Mouse (Mus musculus): Measurements from ENCODE around the gene Cyp1a2.

Cyp1a2 gene

DNA sequence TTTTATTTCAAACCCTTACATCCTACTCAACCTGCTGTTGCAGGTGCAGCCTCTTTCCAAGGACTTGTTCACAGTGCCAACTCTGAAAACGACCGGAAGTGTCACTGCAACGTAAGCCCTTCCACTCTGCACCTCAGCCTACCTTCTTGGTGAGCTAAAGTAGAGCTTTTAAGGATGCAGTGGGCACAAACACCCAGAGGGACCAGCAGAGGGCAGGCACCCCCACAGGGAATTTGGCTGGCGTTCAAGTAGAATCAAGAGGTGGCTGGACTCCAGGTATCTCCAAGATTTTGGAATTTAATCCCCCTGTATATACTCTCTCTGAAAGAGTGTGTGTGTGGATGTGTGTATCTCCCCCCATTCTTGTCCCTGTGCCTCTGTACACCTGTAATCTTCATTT, 25.7 kb downstream of the Cyp1a2 start:
- TF ChIP-seq GATA4 (IDR thresholded peaks at IDR 0.05; ENCODE audit: insufficient replicate concordance, low read length) = no peak

DNA sequence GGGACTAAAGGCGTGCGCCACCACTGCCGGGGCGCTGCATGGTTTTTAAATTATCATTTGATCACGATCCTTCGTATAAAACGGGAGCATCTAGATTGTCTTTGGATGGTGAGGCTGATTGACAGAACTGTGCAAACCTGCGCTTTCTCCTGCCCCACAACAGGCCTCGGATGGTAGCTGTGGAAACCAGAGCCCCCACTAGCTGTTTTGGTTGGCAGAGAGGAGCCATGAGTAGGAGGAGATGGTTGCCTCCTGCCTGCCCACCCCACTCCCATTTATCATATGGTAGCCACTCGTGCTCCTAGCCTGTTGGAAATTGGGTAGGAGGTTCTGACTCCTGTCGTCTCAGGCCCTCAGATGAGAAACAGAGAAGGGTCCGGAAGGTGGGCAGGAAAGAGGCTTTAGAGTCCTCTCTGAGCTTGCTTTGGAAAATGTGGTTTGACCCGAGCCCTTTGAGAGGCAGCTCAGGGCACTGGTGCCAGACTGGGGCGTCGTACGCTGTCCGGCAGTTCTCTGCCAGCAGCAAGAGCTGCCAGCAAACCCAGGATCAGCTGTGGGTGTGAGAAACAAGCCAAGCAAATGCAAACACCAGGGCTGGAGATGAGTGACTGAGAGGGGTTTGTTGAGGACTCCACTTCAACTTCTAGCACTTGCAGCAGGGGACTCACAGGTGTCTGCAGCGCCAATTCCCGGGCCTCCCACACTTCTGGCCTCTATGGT, 26.7 kb downstream of the Cyp1a2 start:
- TF ChIP-seq GATA4 (IDR thresholded peaks at IDR 0.05; ENCODE audit: insufficient replicate concordance, low read length) = no peak

DNA sequence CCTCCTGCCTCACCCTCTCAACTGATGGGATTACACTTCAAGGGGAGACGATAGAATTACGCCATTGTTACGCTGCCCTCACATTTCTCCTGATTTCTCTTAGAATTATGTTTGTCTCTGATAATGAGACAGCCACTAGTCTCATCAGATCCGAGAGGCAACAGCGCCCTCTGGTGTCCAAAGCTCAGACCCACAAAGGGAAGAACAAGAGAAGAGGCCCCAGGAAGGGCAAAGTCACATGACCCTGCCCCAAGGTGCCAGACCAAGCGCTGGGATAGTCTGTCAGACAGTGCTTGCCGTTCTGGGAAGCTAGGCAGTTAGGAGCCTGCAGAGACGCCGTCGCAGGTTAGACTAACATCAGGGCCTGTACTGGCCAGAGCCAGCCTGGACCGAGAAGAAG, 27.8 kb downstream of the Cyp1a2 start:
- no peak for TF ChIP-seq GATA4 (IDR thresholded peaks at IDR 0.05; ENCODE audit: insufficient replicate concordance, low read length)

DNA sequence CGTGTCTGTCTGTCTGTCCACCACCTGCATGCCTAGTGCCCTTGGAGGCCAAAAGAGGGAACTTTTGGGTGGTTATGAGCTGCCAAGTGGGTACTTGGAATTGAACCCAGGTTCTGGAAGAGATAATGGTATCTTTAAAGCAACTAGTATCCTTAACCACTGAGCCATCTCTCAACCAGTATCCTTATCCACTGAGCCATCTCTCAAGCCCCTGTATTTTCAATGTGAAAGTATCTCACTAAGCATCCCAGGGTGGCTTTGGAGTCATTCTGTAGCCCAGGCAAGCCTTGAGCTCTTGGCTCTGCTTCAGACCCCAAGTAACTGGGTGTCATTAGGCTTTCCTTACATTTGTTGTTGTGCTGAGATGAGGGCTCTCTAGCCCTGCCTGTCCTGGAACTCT, 28.5 kb downstream of the Cyp1a2 start:
- TF ChIP-seq GATA4 (IDR thresholded peaks at IDR 0.05; ENCODE audit: insufficient replicate concordance, low read length) = no peak

DNA sequence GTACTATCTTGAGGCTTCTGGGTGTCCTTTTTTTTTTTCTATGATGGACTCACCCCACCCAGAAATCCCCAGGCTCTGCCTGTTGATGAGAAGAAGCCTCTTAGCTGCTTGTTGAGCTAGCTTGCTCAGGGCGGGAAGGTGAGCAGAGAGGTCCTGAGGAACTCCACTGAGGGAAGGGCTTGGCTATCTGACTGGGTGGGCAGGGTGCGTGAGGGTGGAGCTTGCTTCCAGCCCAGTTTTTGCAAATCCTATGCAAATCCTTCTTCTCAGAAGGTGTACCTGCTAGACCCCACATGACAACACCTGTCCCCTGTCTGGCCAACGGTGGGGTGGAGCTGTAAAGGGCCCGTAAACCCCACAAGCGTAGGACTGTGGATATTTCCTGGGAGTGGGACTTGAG, 30.2 kb downstream of the Cyp1a2 start, which contains the start of gene Csk:
TSS of gene Csk (minus strand) at position 349 of the 400 bp plus-strand sequence.
- no peak for TF ChIP-seq GATA4 (IDR thresholded peaks at IDR 0.05; ENCODE audit: insufficient replicate concordance, low read length)

DNA sequence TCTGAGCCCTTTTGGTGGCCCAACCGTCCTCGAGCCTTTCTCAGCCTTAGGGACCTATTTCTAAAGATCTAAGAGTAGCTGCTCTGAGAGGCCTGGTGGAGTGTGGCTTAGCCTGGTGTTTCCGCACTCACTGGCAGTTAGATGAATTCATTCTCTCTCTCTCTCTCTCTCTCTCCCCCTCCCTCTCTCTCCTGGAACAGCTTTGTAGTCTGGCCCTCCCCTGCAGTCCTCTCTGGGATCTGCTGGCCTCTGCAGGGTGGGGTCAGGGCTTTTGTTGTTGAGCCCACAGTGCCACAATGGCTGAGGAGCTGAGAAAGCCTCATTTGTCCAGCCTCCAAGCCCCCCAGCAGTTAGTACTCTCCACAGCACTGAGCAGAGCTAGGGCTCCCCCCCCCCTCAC, 30.6 kb downstream of the Cyp1a2 start:
- TF ChIP-seq GATA4 (IDR thresholded peaks at IDR 0.05; ENCODE audit: insufficient replicate concordance, low read length) = no peak

DNA sequence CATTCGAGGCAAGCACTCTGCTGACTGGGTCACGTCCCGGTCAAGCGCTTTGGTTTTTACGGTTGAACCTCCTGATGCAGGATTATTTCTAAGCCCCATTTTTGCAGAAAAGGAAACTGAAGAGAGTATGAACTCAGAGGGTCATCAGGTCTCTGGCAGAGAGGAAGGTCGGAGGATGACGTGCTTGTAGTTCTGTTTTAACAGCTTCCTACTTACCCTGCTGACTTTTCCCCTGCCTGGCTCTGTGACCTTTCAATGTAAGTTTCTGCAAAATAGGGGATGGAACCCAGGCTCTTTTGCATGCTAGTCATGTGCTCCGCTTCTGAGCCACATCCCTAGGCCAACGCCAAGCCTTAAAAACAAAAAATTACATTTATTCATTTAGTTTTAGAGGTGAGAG, 31.2 kb downstream of the Cyp1a2 start:
- TF ChIP-seq GATA4 (IDR thresholded peaks at IDR 0.05; ENCODE audit: insufficient replicate concordance, low read length) = no peak

DNA sequence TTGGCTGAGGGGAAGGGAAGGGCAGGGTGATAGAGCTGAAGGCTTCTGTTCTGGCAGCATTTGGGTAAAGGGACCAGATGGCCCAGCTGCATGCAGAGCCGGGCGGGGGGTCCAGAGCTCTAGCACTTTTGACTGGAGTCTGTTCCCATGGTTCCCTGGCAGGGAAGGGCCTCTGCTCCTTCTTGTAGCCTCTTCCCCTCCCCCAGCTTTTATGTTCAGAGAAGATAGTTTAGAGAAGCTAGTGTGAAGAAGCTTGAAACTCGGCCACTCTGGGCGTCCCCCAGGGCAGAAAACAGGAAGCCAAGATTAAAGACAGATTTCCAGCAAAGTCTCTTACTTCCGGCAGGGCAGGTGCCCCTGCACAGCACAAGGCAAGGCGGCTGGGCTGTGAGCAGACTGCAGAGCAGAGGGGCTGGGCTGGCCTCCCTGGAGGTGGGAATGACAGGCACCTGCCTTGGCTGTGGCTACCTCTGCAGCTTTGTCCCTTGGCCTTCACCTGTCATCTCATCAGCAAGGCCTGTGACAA, 32.7 kb downstream of the Cyp1a2 start:
- TF ChIP-seq GATA4 (IDR thresholded peaks at IDR 0.05; ENCODE audit: insufficient replicate concordance, low read length) = no peak

DNA sequence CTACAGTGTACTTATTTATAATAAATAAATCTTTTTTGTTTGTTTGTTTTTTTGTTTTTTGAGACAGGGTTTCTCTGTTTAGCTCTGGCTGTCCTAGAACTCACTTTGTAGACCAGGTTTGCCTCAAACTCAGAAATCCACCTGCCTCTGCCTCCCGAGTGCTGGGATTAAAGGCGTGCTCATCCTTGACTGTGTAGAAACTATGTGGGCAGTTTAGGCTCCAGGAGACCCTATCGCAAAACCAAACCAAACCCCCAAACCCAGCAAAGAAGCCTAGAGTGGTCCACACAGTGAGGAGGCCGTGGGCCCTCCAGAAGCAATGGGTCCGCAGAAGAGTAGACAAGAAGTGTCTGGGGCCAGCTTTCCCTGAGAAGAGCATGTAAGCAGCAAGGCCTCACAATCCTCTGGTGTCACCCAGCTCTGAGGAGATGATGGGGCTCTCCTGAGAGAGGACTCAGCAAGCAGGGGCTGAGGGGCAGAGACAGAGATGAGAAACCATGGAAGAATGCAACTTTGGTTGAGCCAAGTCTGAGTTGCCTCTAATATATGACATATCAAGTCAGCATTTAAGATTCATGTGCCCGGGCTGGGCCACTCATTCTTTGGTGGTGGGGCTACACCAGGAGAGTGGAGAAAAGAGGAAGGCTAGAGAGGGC, 33.2 kb downstream of the Cyp1a2 start:
- no peak for TF ChIP-seq GATA4 (IDR thresholded peaks at IDR 0.05; ENCODE audit: insufficient replicate concordance, low read length)

DNA sequence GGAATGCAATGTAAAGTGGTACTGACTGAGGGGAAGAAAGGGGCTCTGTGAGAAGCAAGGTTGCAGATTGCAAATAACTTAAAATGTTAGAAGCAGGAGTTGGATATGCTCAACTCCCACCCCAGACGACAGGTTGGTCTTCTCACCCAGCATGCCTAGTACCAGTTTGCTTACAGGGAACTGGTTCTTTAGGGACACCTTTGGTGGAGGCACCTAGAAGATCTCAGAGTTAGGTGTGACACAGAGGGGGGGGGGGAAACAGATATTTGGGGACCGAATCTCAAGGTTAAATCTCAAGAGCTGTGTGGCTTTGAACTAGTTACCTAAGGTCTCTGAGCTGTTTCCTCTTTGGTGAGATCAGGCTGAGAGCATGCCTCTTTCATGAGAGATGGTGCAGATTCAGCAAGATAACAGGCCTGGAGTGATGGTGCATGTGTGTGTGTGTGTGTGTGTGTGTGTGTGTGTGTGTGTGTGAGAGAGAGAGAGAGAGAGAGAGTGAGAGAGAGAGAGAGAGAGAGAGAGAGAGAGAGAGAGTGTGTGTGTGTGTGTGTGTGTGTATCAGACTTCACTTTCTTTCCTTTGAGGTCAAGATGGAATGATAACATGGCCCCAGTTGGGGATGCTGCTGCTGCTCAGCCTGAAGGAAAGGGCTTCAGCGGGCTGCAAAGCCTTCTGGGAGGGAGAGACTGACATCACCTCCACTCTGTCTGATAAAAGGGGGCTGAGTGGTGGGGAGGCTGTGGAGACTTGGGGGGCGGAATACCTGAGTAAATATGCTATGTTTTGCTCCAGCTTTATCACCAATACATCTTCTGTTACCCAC, 36.0 kb downstream of the Cyp1a2 start:
- 0 out of 2 replicates have a peak, but pooled peaks have one; percentile 30 for TF ChIP-seq GATA4 (IDR thresholded peaks at IDR 0.05; ENCODE audit: insufficient replicate concordance, low read length)

DNA sequence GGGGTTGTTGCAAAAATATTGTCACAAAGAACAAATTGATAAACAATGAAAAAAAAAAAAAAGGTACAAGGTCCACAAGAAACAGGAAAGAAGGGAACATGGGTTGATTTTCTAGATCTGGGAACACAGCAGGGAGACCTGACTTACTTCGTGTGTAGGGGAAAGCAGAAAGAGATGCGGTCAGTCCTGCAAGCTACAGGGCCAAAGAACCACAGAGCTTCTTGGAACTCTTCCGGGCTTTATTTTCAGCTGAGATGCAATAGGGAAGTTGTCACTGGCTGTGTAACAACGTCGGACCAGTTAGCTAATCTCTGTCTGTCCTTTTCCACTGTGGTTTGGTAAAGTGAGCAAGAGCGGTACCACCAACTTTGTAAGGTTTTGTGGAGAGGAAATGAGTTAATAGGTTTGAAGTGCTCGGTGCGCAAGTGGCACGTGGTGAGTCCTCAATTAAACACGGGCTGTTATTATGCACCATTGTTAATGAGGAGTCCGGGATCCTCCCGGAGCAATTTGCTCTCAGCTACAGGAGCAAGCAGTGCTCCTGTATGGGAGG, 36.9 kb downstream of the Cyp1a2 start:
- TF ChIP-seq GATA4 (IDR thresholded peaks at IDR 0.05; ENCODE audit: insufficient replicate concordance, low read length) = no peak

DNA sequence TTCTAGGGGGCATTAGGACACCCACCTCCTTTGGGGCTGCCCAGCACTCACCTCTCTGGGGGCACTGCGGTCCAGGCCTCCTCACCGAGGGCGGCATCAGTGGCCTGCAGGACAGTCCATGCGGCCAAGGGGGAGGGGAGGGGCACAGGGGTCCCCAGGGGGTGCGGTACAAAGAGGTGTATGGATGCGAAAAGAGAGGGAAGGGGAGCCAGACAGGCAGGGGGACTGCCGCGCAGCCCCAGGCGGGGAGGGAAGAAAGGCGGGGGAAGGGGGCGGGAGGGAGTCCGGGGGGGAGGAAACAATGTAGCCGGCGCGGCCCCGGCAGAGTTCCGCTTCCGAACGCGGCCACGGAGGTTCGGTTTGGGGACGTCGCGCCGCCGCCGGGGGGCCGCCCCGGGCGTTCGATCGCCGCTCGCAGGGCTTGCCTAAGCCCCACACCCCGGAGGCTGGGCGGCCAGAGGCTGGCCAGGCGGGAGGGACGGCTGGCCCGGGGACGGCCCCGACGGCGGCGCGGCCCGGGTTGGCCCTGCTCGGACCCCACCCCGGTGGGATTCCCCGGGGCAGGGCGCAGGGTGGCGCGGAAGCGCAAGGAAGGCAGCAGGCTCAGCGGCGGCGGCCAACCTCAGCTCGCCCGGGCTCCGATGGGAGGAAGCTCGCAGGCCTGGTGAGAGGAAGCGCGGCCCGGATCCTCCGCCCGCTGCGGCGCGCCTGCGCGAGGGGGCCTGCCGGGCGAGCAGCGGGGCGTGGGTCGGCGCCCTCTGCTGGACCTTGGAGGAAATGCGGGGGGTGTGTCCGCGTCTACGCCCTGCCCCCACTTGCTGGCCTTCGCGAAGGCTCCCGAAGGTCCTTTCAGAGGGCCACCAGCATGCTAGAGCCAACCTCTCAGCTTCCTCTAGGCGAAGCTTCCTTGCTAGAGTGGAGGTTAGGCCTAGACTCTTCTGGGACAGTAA, 38.3 kb downstream of the Cyp1a2 start:
- no peak for TF ChIP-seq GATA4 (IDR thresholded peaks at IDR 0.05; ENCODE audit: insufficient replicate concordance, low read length)

DNA sequence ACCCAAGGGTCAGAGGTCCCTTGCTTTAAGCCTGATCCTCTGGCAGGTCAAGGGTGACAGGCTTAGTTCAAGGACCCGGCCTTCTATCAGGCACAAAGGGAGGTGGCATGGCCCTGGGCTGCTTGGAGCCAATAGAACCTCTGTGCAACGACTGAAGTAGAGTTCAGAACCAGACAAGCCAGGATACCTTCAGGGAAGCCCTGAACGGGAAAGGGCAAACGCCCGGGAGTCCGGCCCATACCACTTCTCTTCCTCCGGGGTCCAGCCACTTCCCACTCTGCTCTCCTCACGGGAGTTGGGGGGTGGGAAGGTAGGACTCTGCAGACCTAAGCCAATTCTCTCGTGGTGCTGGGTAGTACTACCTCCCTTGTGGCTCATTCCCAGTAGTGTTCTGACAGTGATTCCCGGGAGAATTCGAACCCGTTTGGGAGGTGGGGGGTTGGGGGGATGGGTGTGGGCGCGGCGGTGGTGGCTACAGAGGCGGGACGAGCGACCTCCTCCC, 39.0 kb downstream of the Cyp1a2 start:
- no peak; the same call in 1 of the 2 replicates for TF ChIP-seq GATA4 (IDR thresholded peaks at IDR 0.05; ENCODE audit: insufficient replicate concordance, low read length)

DNA sequence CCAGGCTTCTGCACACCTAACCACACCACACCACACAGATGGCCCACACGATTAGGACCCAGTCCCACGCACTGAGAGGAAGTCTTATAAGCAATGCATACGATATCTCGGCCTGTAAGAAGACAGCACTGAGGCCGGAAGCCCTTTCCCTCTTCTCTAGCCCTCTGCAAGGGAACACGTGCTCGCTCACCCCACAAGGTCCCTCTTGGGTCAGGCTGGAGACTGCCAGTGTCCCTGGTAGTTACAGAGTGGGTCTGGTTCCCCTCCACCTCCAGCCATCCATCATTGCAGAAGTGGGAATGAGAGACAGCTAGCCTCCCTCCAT, 39.7 kb downstream of the Cyp1a2 start:
- no peak for TF ChIP-seq GATA4 (IDR thresholded peaks at IDR 0.05; ENCODE audit: insufficient replicate concordance, low read length)
